Mouse (Mus musculus): Measurements from ENCODE around the gene Hmgb1. TPM values are rescaled to one million over a fixed set of nuclear protein-coding genes. Genes with fewer than 3 reads are reported as not detected.

The Hmgb1 gene
- polyA plus RNA-seq, 1 experiment from 2014 or later: 2,020 TPM

GRCm38 (mm10) chr5:149067501-149067961, 116.8 kb downstream of the Hmgb1 start:
- no peak for ATAC-seq (replicated peaks; ENCODE audit: low FRiP score)
- Histone ChIP-seq H3K4me2 (ENCODE audit: low read depth, low read length, severe bottlenecking) (no peak overlapping the region), H3K9me3 (ENCODE audit: control insufficient read depth, low read length) (no peaks in the 10 kb centered on the region), H3K27me3 (ENCODE audit: control insufficient read depth, insufficient read depth, low read length) (no peaks in the 10 kb centered on the region), H3K36me3 (ENCODE audit: control insufficient read depth, insufficient read depth, low read length) (no peaks in the 10 kb centered on the region), H3K4me3 (ENCODE audit: low read depth, low read length) (no peak overlapping the region), H3K27ac (ENCODE audit: low read depth, low read length) (no peak overlapping the region), H3K9ac (ENCODE audit: low read length) (no peak overlapping the region), H3K4me1 (replicated peaks; ENCODE audit: control insufficient read depth, insufficient read depth, low read length) (no peaks in the 10 kb centered on the region)
- no peak for DNase-seq (ENCODE audit: low spot score)
- 65% methylated on average over 8 of the region's 8 CpGs for WGBS

GRCm38 (mm10) chr5:149062833-149063232, 121.5 kb downstream of the Hmgb1 start:
- H3K36me3 ChIP-seq (ENCODE audit: control insufficient read depth, insufficient read depth, low read length): no peaks in the 10 kb centered on the region
- ATAC-seq (replicated peaks; ENCODE audit: low FRiP score) (no peak), DNase-seq (ENCODE audit: low spot score) (no peak)
- H3K4me2 ChIP-seq (ENCODE audit: low read depth, low read length, severe bottlenecking): no peak overlapping the region
- no peak overlapping the region for H3K4me3 ChIP-seq (ENCODE audit: low read depth, low read length)
- no peaks in the 10 kb centered on the region for H3K4me1 ChIP-seq (replicated peaks; ENCODE audit: control insufficient read depth, insufficient read depth, low read length)
- WGBS: 100% methylated on average over 1 of the region's 1 CpGs
- H3K27ac ChIP-seq (ENCODE audit: low read depth, low read length): no peak overlapping the region
- no peak overlapping the region for H3K9ac ChIP-seq (ENCODE audit: low read length)
- no peaks in the 10 kb centered on the region for H3K9me3 ChIP-seq (ENCODE audit: control insufficient read depth, low read length)
- H3K27me3 ChIP-seq (ENCODE audit: control insufficient read depth, insufficient read depth, low read length): no peaks in the 10 kb centered on the region

GRCm38 (mm10) chr5:149053352-149054168, 130.7 kb downstream of the Hmgb1 start:
- WGBS: 3% methylated on average over 33 of the region's 34 CpGs
- peak overlapping the region; percentile 99 for H3K9ac ChIP-seq (ENCODE audit: low read length)
- DNase-seq (ENCODE audit: low spot score): peak; percentile 67
- peak overlapping the region; percentile 95 for H3K27ac ChIP-seq (ENCODE audit: low read depth, low read length)
- no peaks in the 10 kb centered on the region for H3K9me3 ChIP-seq (ENCODE audit: control insufficient read depth, low read length)
- ATAC-seq (replicated peaks; ENCODE audit: low FRiP score): peak; percentile 73
- no peaks in the 10 kb centered on the region for H3K27me3 ChIP-seq (ENCODE audit: control insufficient read depth, insufficient read depth, low read length)
- no peaks in the 10 kb centered on the region; the same call in 1 of the 2 replicates for H3K36me3 ChIP-seq (ENCODE audit: control insufficient read depth, insufficient read depth, low read length)
- H3K4me3 ChIP-seq (ENCODE audit: low read depth, low read length): peak overlapping the region; percentile 93
- H3K4me2 ChIP-seq (ENCODE audit: low read depth, low read length, severe bottlenecking): peak overlapping the region; percentile 72
- H3K4me1 ChIP-seq (replicated peaks; ENCODE audit: control insufficient read depth, insufficient read depth, low read length): no peaks in the 10 kb centered on the region; the same call in 1 of the 2 replicates

GRCm38 (mm10) chr5:149052421-149053338, 131.6 kb downstream of the Hmgb1 start:
- under 1% methylated on average over 110 of the region's 110 CpGs for WGBS
- DNase-seq (ENCODE audit: low spot score) (peak; percentile 100), ATAC-seq (replicated peaks; ENCODE audit: low FRiP score) (peak; percentile 97)
- Histone ChIP-seq H3K4me1 (replicated peaks; ENCODE audit: control insufficient read depth, insufficient read depth, low read length) (no peaks in the 10 kb centered on the region; the same call in 1 of the 2 replicates), H3K4me2 (ENCODE audit: low read depth, low read length, severe bottlenecking) (peak overlapping the region; percentile 72), H3K4me3 (ENCODE audit: low read depth, low read length) (peak overlapping the region; percentile 93), H3K9ac (ENCODE audit: low read length) (peak overlapping the region; percentile 99), H3K27me3 (ENCODE audit: control insufficient read depth, insufficient read depth, low read length) (no peaks in the 10 kb centered on the region), H3K36me3 (ENCODE audit: control insufficient read depth, insufficient read depth, low read length) (no peaks in the 10 kb centered on the region; the same call in 1 of the 2 replicates), H3K27ac (ENCODE audit: low read depth, low read length) (peak overlapping the region; percentile 99), H3K9me3 (ENCODE audit: control insufficient read depth, low read length) (no peaks in the 10 kb centered on the region)

- Histone ChIP-seq H3K9me3 (ENCODE audit: control insufficient read depth, low read length) (no peaks in the 10 kb centered on the region), H3K27ac (ENCODE audit: low read depth, low read length) (peak overlapping the region; percentile 99), H3K4me3 (ENCODE audit: low read depth, low read length) (peak overlapping the region; percentile 93), H3K9ac (ENCODE audit: low read length) (peak overlapping the region; percentile 99), H3K4me1 (replicated peaks; ENCODE audit: control insufficient read depth, insufficient read depth, low read length) (no peaks in the 10 kb centered on the region; the same call in 1 of the 2 replicates), H3K36me3 (ENCODE audit: control insufficient read depth, insufficient read depth, low read length) (no peaks in the 10 kb centered on the region; the same call in 1 of the 2 replicates), H3K4me2 (ENCODE audit: low read depth, low read length, severe bottlenecking) (peak overlapping the region; percentile 71), H3K27me3 (ENCODE audit: control insufficient read depth, insufficient read depth, low read length) (no peaks in the 10 kb centered on the region)
- DNase-seq (ENCODE audit: low spot score) (peak; percentile 92), ATAC-seq (replicated peaks; ENCODE audit: low FRiP score) (peak; percentile 55)
- WGBS: under 1% methylated on average over 88 of the region's 120 CpGs
These were observed 132.5 kb downstream of the Hmgb1 start for GRCm38 (mm10) chr5:149051571-149052420.

GRCm38 (mm10) chr5:149051194-149051570, 133.1 kb downstream of the Hmgb1 start:
- Histone ChIP-seq H3K27ac (ENCODE audit: low read depth, low read length) (peak overlapping the region; percentile 99), H3K36me3 (ENCODE audit: control insufficient read depth, insufficient read depth, low read length) (no peaks in the 10 kb centered on the region; the same call in 1 of the 2 replicates), H3K4me2 (ENCODE audit: low read depth, low read length, severe bottlenecking) (peak overlapping the region; percentile 71), H3K9me3 (ENCODE audit: control insufficient read depth, low read length) (no peaks in the 10 kb centered on the region), H3K4me1 (replicated peaks; ENCODE audit: control insufficient read depth, insufficient read depth, low read length) (no peaks in the 10 kb centered on the region; the same call in 1 of the 2 replicates), H3K9ac (ENCODE audit: low read length) (peak overlapping the region; percentile 99), H3K4me3 (ENCODE audit: low read depth, low read length) (peak overlapping the region; percentile 93), H3K27me3 (ENCODE audit: control insufficient read depth, insufficient read depth, low read length) (no peaks in the 10 kb centered on the region)
- 0% methylated on average over 27 of the region's 27 CpGs for WGBS
- peak; percentile 73 for DNase-seq (ENCODE audit: low spot score)
- no peak for ATAC-seq (replicated peaks; ENCODE audit: low FRiP score)

- H3K27ac ChIP-seq (ENCODE audit: low read depth, low read length): peak overlapping the region; percentile 99; the same call in 1 of the 2 replicates
- ATAC-seq (replicated peaks; ENCODE audit: low FRiP score) (no peak), DNase-seq (ENCODE audit: low spot score) (no peak)
- 33% methylated on average over 10 of the region's 10 CpGs for WGBS
- no peaks in the 10 kb centered on the region; the same call in 1 of the 2 replicates for H3K36me3 ChIP-seq (ENCODE audit: control insufficient read depth, insufficient read depth, low read length)
- no peaks in the 10 kb centered on the region; the same call in 1 of the 2 replicates for H3K4me1 ChIP-seq (replicated peaks; ENCODE audit: control insufficient read depth, insufficient read depth, low read length)
- peak overlapping the region; percentile 99 for H3K9ac ChIP-seq (ENCODE audit: low read length)
- H3K4me2 ChIP-seq (ENCODE audit: low read depth, low read length, severe bottlenecking): peak overlapping the region; percentile 71
- H3K9me3 ChIP-seq (ENCODE audit: control insufficient read depth, low read length): no peaks in the 10 kb centered on the region
- H3K27me3 ChIP-seq (ENCODE audit: control insufficient read depth, insufficient read depth, low read length): no peaks in the 10 kb centered on the region
- H3K4me3 ChIP-seq (ENCODE audit: low read depth, low read length): peak overlapping the region; percentile 93
These were observed 133.6 kb downstream of the Hmgb1 start for GRCm38 (mm10) chr5:149050588-149051160.
